Mouse (Mus musculus): ENCODE measurements around the gene Snx32. TPM values are rescaled to one million over a fixed set of nuclear protein-coding genes. Genes with fewer than 3 reads are reported as not detected.

Gene Snx32
- total and polyA plus RNA-seq, 3 experiments, result 2.0 to 12.0 (median 9.8) TPM

DNA sequence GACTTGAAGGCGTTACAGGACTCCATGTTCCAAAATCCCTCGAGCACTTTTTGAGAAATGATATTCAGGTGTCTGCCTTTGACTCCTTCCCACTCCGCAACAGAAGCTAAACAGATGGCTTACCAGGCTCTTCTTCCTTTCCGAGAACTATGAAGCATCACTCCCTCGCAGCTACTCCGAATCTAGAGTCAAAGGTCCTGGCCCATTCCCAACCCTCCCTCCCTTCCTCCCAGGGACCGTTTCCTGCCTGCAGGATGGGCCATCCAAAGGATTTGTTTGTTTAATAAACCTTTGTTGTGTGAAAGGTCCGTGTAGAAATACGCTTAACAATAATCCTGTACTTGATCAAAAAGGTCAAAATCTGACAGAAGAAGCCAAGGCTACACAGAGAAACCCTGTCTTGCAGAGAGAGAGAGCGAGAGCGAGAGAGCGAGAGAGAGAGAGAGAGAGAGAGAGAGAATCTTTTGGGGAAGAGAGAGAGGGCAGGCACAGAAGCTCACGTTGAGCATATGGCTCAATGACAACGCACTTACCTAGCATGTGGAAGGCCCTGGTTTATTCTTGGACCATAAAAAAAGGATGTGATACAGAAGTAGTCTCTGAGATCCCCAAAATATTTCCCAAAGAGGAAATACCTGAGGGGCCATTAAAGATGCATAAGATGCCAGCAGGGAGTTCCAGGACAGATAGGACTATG is 52.4 kb downstream of the Snx32 start, which contains the start of gene Ccdc85b:
TSS of gene Ccdc85b (minus strand) at position 149 of the 697 bp plus-strand sequence.
- H3K36me3 ChIP-seq (replicated peaks), result peaks cover 52% of the 10 kb centered on the region
- no peak for DNase-seq (ENCODE audit: low spot score)
- TF ChIP-seq POLR2AphosphoS5 (IDR thresholded peaks at IDR 0.05; ENCODE audit: insufficient replicate concordance, low read depth, low read length), result no peak
- TF ChIP-seq GATA1 (IDR thresholded peaks at IDR 0.05; ENCODE audit: borderline replicate concordance, low read length), result no peak
- no peak for TF ChIP-seq CTCF (IDR thresholded peaks at IDR 0.05; ENCODE audit: low read depth, low read length)
- TF ChIP-seq TAL1 (conservative IDR thresholded peaks at IDR 0.05; ENCODE audit: low read depth, low read length), result no peak
- TF ChIP-seq GATA2 (IDR thresholded peaks at IDR 0.05; ENCODE audit: borderline replicate concordance, low read depth, low read length), result no peak
- peaks cover 72% of the 10 kb centered on the region for H3K4me1 ChIP-seq (ENCODE audit: insufficient read depth, low read depth, low read length)
- H3K9me3 ChIP-seq (replicated peaks), result no peaks in the 10 kb centered on the region
- H3K27me3 ChIP-seq (ENCODE audit: insufficient read depth, low read length), result no peaks in the 10 kb centered on the region
- ATAC-seq (ENCODE audit: extremely low read depth, insufficient number of reproducible peaks, low FRiP score, poor library complexity, severe bottlenecking), result no peak
- peak within 1 kb of the TSS; percentile 89 for H3K4me3 ChIP-seq (ENCODE audit: low read depth, low read length)

DNA sequence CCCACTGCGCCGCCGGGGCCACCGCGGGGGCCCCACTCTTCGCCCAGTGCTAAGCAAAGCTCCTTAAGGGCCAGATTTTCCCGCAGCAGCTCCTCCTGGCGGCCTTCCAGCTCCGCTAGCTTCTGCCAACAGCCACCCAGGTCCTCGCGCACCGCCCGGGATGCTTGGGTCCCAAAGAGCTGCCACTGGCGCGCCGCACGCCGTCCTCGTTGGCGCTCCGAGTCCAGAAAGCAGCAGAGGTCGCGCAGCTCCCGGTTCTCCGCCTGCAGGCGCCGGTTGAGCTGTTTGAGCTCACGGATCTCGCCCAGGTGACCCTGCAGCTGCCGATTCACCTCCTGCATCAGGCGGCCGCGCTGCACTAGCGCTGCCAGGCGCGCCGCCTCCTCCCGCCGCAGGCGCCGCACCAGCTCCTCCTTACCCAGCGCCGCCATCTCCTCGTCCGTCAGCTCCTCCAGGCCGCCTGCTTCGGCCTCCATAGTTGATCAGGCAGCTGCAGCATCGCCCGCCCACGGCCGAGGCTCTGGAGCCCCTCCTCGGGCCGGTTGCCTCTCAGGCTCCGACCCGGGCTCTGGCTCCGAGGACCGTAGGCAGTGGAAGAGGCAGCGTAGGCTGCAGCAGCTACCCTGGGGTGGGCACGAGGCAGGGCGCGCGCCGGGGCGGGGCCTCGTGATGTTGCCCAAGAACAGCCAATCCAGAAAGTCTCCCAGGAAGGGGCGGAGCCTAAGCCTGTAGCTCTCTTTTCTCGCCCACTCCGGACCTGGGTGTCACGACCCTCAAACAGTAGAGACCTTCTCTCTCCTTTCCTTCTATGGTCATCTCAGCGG is 53.2 kb downstream of the Snx32 start:
- ATAC-seq (ENCODE audit: extremely low read depth, insufficient number of reproducible peaks, low FRiP score, poor library complexity, severe bottlenecking) (peak; percentile 66), DNase-seq (ENCODE audit: low spot score) (peak; percentile 82)
- peaks cover 72% of the 10 kb centered on the region for H3K4me1 ChIP-seq (ENCODE audit: insufficient read depth, low read depth, low read length)
- no peaks in the 10 kb centered on the region for H3K27me3 ChIP-seq (ENCODE audit: insufficient read depth, low read length)
- H3K4me3 ChIP-seq (ENCODE audit: low read depth, low read length), result peak overlapping the region; percentile 89
- no peaks in the 10 kb centered on the region for H3K9me3 ChIP-seq (replicated peaks)
- H3K36me3 ChIP-seq (replicated peaks), result peaks cover 48% of the 10 kb centered on the region
- no peak for TF ChIP-seq GATA1 (IDR thresholded peaks at IDR 0.05; ENCODE audit: borderline replicate concordance, low read length)
- no peak for TF ChIP-seq CTCF (IDR thresholded peaks at IDR 0.05; ENCODE audit: low read depth, low read length)
- no peak for TF ChIP-seq GATA2 (IDR thresholded peaks at IDR 0.05; ENCODE audit: borderline replicate concordance, low read depth, low read length)
- TF ChIP-seq TAL1 (conservative IDR thresholded peaks at IDR 0.05; ENCODE audit: low read depth, low read length), result no peak
- TF ChIP-seq POLR2AphosphoS5 (IDR thresholded peaks at IDR 0.05; ENCODE audit: insufficient replicate concordance, low read depth, low read length), result no peak

- no peaks in the 10 kb centered on the region for H3K9me3 ChIP-seq (replicated peaks)
- no peaks in the 10 kb centered on the region for H3K27me3 ChIP-seq (ENCODE audit: insufficient read depth, low read length)
- ATAC-seq (ENCODE audit: extremely low read depth, insufficient number of reproducible peaks, low FRiP score, poor library complexity, severe bottlenecking), result no peak
- peaks cover 71% of the 10 kb centered on the region for H3K4me1 ChIP-seq (ENCODE audit: insufficient read depth, low read depth, low read length)
- DNase-seq (ENCODE audit: low spot score), result peak; percentile 50
- H3K36me3 ChIP-seq (replicated peaks), result peaks cover 48% of the 10 kb centered on the region
- H3K4me3 ChIP-seq (ENCODE audit: low read depth, low read length), result peak overlapping the region; percentile 89
- no peak for TF ChIP-seq GATA2 (IDR thresholded peaks at IDR 0.05; ENCODE audit: borderline replicate concordance, low read depth, low read length)
- TF ChIP-seq GATA1 (IDR thresholded peaks at IDR 0.05; ENCODE audit: borderline replicate concordance, low read length), result no peak
- no peak for TF ChIP-seq POLR2AphosphoS5 (IDR thresholded peaks at IDR 0.05; ENCODE audit: insufficient replicate concordance, low read depth, low read length)
- no peak for TF ChIP-seq TAL1 (conservative IDR thresholded peaks at IDR 0.05; ENCODE audit: low read depth, low read length)
- TF ChIP-seq CTCF (IDR thresholded peaks at IDR 0.05; ENCODE audit: low read depth, low read length), result no peak
These were observed 54.0 kb downstream of the Snx32 start for GRCm38 (mm10) chr19:5456241-5456921.

GRCm38 (mm10) chr19:5455568-5455967 is 54.8 kb downstream of the Snx32 start:
- Histone ChIP-seq H3K4me1 (ENCODE audit: insufficient read depth, low read depth, low read length) (peaks cover 62% of the 10 kb centered on the region), H3K4me3 (ENCODE audit: low read depth, low read length) (peak overlapping the region; percentile 49; the same call in 1 of the 2 replicates), H3K27me3 (ENCODE audit: insufficient read depth, low read length) (no peaks in the 10 kb centered on the region), H3K9me3 (replicated peaks) (no peaks in the 10 kb centered on the region), H3K36me3 (replicated peaks) (peaks cover 53% of the 10 kb centered on the region)
- ATAC-seq (ENCODE audit: extremely low read depth, insufficient number of reproducible peaks, low FRiP score, poor library complexity, severe bottlenecking), result no peak
- no peak for DNase-seq (ENCODE audit: low spot score)
- no peak for TF ChIP-seq CTCF (IDR thresholded peaks at IDR 0.05; ENCODE audit: low read depth, low read length)

DNA sequence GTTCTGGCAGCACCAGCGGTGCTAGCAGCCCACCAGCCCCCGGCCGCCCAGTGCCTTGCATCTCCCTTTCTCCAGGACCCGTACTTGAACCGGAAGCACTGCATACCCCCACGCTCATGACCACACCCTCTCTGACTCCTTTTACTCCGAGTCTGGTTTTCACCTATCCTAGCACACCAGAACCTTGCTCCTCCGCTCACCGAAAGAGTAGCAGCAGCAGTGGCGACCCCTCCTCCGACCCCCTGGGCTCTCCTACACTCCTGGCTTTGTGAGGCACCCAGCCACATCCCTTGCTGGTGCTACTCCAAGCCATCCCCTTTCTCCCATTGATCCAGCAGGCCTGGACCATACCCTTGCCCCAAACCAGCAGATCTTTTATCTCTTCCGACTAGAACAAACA is 55.3 kb downstream of the Snx32 start:
- peaks cover 58% of the 10 kb centered on the region for H3K36me3 ChIP-seq (replicated peaks)
- TF ChIP-seq GATA1 (IDR thresholded peaks at IDR 0.05; ENCODE audit: borderline replicate concordance, low read length), result no peak
- TF ChIP-seq GATA2 (IDR thresholded peaks at IDR 0.05; ENCODE audit: borderline replicate concordance, low read depth, low read length), result no peak
- no peak for TF ChIP-seq CTCF (IDR thresholded peaks at IDR 0.05; ENCODE audit: low read depth, low read length)
- no peak for TF ChIP-seq POLR2AphosphoS5 (IDR thresholded peaks at IDR 0.05; ENCODE audit: insufficient replicate concordance, low read depth, low read length)
- no peak for TF ChIP-seq TAL1 (conservative IDR thresholded peaks at IDR 0.05; ENCODE audit: low read depth, low read length)
- no peak for DNase-seq (ENCODE audit: low spot score)
- ATAC-seq (ENCODE audit: extremely low read depth, insufficient number of reproducible peaks, low FRiP score, poor library complexity, severe bottlenecking), result no peak
- no peaks in the 10 kb centered on the region for H3K9me3 ChIP-seq (replicated peaks)
- H3K4me3 ChIP-seq (ENCODE audit: low read depth, low read length), result peak overlapping the region; percentile 20; the same call in 1 of the 2 replicates
- H3K27me3 ChIP-seq (ENCODE audit: insufficient read depth, low read length), result no peaks in the 10 kb centered on the region
- peaks cover 61% of the 10 kb centered on the region for H3K4me1 ChIP-seq (ENCODE audit: insufficient read depth, low read depth, low read length)

DNA sequence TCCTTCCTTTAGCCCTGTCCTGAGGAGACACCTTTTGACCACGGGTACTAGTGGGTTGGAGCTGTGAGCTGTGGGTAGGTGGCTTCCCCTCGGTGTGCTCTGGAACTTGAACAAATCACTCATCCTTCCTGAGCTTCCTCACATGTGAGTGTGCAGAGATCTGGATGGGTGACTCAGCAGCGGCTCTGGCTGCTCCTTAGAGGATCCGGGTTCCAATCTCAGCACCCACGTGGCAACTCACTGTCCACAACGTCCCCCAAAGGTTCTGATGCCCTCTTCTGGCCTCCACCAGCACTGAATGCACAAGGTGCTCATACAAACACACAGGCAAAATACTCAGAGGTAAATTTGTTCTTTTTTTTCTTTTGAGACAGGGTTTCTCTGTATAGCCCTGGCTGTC is 58.6 kb downstream of the Snx32 start:
- ATAC-seq (ENCODE audit: extremely low read depth, insufficient number of reproducible peaks, low FRiP score, poor library complexity, severe bottlenecking) (no peak), DNase-seq (ENCODE audit: low spot score) (no peak)
- Histone ChIP-seq H3K9me3 (replicated peaks) (no peaks in the 10 kb centered on the region), H3K36me3 (replicated peaks) (peaks cover 63% of the 10 kb centered on the region), H3K27me3 (ENCODE audit: insufficient read depth, low read length) (peaks cover 15% of the 10 kb centered on the region), H3K4me1 (ENCODE audit: insufficient read depth, low read depth, low read length) (peaks cover 58% of the 10 kb centered on the region), H3K4me3 (ENCODE audit: low read depth, low read length) (no peak overlapping the region)
- no peak for TF ChIP-seq GATA1 (IDR thresholded peaks at IDR 0.05; ENCODE audit: borderline replicate concordance, low read length)
- no peak for TF ChIP-seq POLR2AphosphoS5 (IDR thresholded peaks at IDR 0.05; ENCODE audit: insufficient replicate concordance, low read depth, low read length)
- TF ChIP-seq GATA2 (IDR thresholded peaks at IDR 0.05; ENCODE audit: borderline replicate concordance, low read depth, low read length), result no peak
- TF ChIP-seq CTCF (IDR thresholded peaks at IDR 0.05; ENCODE audit: low read depth, low read length), result no peak
- no peak for TF ChIP-seq TAL1 (conservative IDR thresholded peaks at IDR 0.05; ENCODE audit: low read depth, low read length)
